Mouse (Mus musculus) heart, postnatal 36 days (tissue): ENCODE data around the gene Dvl1. TPM values are rescaled to one million over a fixed set of nuclear protein-coding genes. Genes with fewer than 3 reads are reported as not detected.
A peak's percentile ranks its signal among the peaks of the same experiment; 100 is the strongest.

Source experiments
- DNase-seq, 2 experiments: peaks; one replicate each; pipeline ENCODE4 v3.0.0; 2021 to 2022
- intact Hi-C: fragments of 180-260 bp; cut with DNase I; formaldehyde crosslinking; loops from one replicate; pipeline ENCODE4 v1.15.1; 2025
- total RNA-seq, 2 experiments: library from RNA; stranded (reverse); gene quantifications; 2 replicates each; pipeline ENCODE4 v1.2.3; 2021

Gene Dvl1
- total RNA-seq = 10 to 100 TPM; 46.2 to 54.2 TPM

- peak; percentile 98 for DNase-seq
- intact Hi-C loops = loop anchor here (1.0 to 2.0 kb wide), 2 partner anchors 15 to 46 kb away; no protein-coding TSS in a partner anchor
Observed at GRCm38 (mm10) chr4:155846871-155847578, at the start of gene Dvl1. Gene Dvl1 (plus strand): TSS chr4:155847402.

GRCm38 (mm10) chr4:155802075-155802474, 45.1 kb upstream of the Dvl1 start:
- intact Hi-C loops = no loop called here
- no peak for DNase-seq

GRCm38 (mm10) chr4:155802741-155803339, 44.4 kb upstream of the Dvl1 start, which contains the start of gene Mrpl20:
Gene Mrpl20 (plus strand): TSS chr4:155802878.
- DNase-seq = no peak
- intact Hi-C loops = no loop called here

GRCm38 (mm10) chr4:155803340-155804041, 43.7 kb upstream of the Dvl1 start:
- intact Hi-C loops = no loop called here
- peak; percentile 97 for DNase-seq

- DNase-seq = no peak
- intact Hi-C loops = no loop called here
Observed at GRCm38 (mm10) chr4:155807841-155808240, 39.4 kb upstream of the Dvl1 start.

- DNase-seq = peak; percentile 90 to 92
- intact Hi-C loops = no loop called here
Observed at GRCm38 (mm10) chr4:155811929-155812664, 35.1 kb upstream of the Dvl1 start, which contains the start of gene Ccnl2. Gene Ccnl2 (plus strand): TSS chr4:155812489.

DNA sequence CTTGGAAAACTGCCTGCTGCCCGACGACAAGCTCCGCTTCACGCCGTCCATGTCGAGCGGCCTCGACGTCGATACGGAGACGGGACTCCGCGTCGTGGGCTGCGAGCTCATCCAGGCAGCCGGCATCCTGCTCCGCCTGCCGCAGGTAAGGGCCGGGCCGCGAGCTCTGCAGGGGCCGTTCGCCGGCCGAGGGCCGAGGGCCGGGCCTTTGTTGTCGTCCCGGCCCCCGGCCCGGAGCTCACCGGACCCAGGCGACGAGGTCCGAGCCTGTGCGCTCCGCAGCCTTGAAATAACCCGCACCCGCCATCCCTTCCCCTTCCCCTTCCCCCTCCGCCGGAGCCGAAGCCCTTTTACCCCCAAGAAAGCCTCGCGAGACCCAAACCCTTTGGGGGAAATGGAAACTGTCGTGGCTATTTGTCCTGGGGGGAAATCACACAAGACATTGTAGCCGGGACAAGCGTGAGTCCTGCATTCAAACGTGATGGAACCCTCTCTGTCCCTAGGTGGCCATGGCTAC, 34.5 kb upstream of the Dvl1 start:
- no peak for DNase-seq
- intact Hi-C loops = no loop called here

DNA sequence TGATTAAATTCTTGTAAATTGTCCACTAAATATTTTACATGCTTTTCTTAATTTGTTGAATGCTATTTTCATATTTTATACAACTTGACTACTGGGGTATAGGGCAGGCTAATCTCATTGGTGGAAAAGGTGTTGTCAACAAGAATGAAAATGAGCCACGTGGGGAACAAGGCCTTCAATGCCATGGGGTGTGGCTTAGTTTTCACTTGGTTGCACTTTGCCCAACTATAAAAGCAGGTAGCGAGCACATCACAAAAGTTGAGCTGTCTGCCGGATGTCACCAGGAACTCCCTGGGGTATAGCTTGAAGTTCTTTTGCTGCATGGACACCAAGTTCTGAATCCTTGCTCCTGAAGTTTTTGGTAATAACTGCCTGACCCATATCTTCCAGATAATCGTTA, 29.7 kb upstream of the Dvl1 start:
- intact Hi-C loops = no loop called here

GRCm38 (mm10) chr4:155821025-155821424, 26.2 kb upstream of the Dvl1 start:
- DNase-seq = no peak
- intact Hi-C loops = no loop called here

More for the DNA sequence above, 29.7 kb upstream of the Dvl1 start:
- DNase-seq = no peak

- no peak for DNase-seq
- intact Hi-C loops = no loop called here
Observed at GRCm38 (mm10) chr4:155823443-155823842, 23.8 kb upstream of the Dvl1 start.

DNA sequence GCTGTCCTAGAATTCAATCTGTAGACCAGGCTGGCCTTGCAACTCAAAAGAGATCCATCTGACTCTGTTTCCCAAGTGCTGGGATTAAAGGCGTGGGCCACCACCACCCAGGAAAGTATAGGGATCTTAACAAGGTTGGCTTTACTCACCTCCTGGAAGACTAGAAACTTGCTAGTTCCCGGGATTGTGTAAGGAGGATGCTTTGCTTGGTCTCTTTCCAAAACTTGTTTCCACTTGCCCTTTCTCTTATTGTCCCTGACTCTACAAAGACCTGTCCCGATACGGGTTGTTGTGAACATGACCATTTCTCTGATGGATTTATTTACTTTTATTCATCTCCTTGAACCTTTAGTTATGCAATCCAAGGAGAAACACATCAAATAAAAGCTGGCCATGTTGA, 17.3 kb upstream of the Dvl1 start:
- no peak for DNase-seq
- intact Hi-C loops = loop anchor here (1.0 to 10.0 kb wide), 3 partner anchors 16 to 275 kb away; partner anchors contain the start of genes 9430015G10Rik, Acap3 and Pusl1

GRCm38 (mm10) chr4:155830596-155830995, 16.6 kb upstream of the Dvl1 start:
- intact Hi-C loops = loop anchor here (1.0 to 10.0 kb wide), 3 partner anchors 16 to 274 kb away; partner anchors contain the start of genes 9430015G10Rik, Acap3 and Pusl1
- no peak for DNase-seq

GRCm38 (mm10) chr4:155831205-155831766, 15.9 kb upstream of the Dvl1 start, which contains the start of gene Aurkaip1:
Gene Aurkaip1 (plus strand): TSS chr4:155831272.
- peak; percentile 94 to 96 for DNase-seq
- intact Hi-C loops = loop anchor here (5.0 to 10.0 kb wide), 2 partner anchors 61 to 274 kb away; partner anchors contain the start of genes 9430015G10Rik, Acap3 and Pusl1

GRCm38 (mm10) chr4:155831831-155832230, 15.4 kb upstream of the Dvl1 start:
- intact Hi-C loops = loop anchor here (1.0 to 10.0 kb wide), 4 partner anchors 15 to 273 kb away; partner anchors contain the start of genes 9430015G10Rik, Acap3, Dvl1 and Pusl1
- no peak for DNase-seq

DNA sequence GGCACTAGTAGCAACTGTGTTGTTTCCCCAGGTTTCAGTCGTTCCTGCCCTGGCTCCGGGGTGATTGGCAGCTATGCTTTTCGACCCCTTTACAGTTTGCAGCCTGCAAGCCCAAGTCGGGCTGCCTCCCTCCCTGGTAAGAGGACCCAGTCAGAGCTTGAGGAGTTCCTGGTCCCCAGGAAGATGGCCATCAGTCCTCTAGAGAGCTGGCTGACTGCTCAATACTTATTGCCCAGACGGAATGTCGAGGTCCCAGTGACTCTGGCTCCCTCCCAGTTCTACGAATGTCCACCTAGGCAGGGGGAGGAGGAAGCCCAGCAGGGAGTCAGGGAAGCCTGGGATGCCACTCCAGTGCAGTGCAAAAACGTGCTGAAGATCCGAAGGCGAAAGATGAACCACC, 14.9 kb upstream of the Dvl1 start:
- intact Hi-C loops = loop anchor here (1.0 to 10.0 kb wide), 4 partner anchors 15 to 272 kb away; partner anchors contain the start of genes 9430015G10Rik, Acap3, Dvl1 and Pusl1
- DNase-seq = no peak

GRCm38 (mm10) chr4:155833234-155833633, 14.0 kb upstream of the Dvl1 start:
- no peak for DNase-seq
- intact Hi-C loops = loop anchor here (2.0 to 10.0 kb wide), 3 partner anchors 59 to 272 kb away; partner anchors contain the start of genes 9430015G10Rik, Acap3, Pusl1 and Ube2j2

DNA sequence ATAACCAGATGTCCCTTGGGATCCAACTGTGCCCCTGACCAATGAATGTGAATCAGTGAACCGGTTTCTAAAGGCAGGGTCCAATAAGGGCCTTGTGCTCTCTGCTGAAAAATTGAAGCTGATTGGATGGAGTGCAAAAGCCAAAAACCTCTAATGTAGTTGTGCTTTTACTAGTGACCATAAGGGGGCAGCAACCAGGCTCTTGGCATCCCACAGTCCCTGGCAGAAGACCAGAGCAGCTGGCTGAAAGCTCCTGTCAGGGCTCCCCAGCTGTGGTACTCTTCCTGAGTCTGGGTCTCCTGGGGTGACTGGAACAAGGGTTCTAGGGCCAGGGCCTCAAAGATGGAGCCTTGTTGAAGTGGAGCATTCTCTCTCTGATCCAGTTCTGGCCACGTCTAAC, 13.4 kb upstream of the Dvl1 start:
- peak; percentile 82 to 88 for DNase-seq
- intact Hi-C loops = loop anchor here (2.0 to 10.0 kb wide), 3 partner anchors 58 to 271 kb away; partner anchors contain the start of genes 9430015G10Rik, Acap3, Pusl1 and Ube2j2

GRCm38 (mm10) chr4:155837404-155838010, 9.7 kb upstream of the Dvl1 start:
- DNase-seq = peak; percentile 59 to 62
- intact Hi-C loops = loop anchor here (10.0 kb wide), 1 partner anchor 267 kb away; the partner anchor contains the start of gene 9430015G10Rik
